Mouse (Mus musculus) 3134 (cell line): ENCODE results near the gene Dennd6b.

Source experiments
- DNase-seq: peaks from one replicate; pipeline ENCODE4 v3.0.0-alpha.2; 2011; ENCODE audit warnings: low spot score; ENCODE audit not compliant: insufficient read length; ENCODE audit errors: extremely low read depth

Dennd6b gene

GRCm38 (mm10) chr15:89196313-89196706 is at the start of gene Dennd6b:
Dennd6b (minus strand) TSS chr15:89196496.
- DNase-seq: peak; percentile 93

GRCm38 (mm10) chr15:89241025-89241424 is 44.7 kb upstream of the Dennd6b start:
- no peak for DNase-seq

- DNase-seq: no peak
Measured at GRCm38 (mm10) chr15:89239751-89240392, 43.6 kb upstream of the Dennd6b start.

GRCm38 (mm10) chr15:89234052-89234451 is 37.8 kb upstream of the Dennd6b start:
- DNase-seq: no peak

- peak; percentile 36 for DNase-seq
Measured at GRCm38 (mm10) chr15:89233586-89233985, 37.3 kb upstream of the Dennd6b start.

GRCm38 (mm10) chr15:89215611-89216233 is 19.4 kb upstream of the Dennd6b start:
- no peak for DNase-seq

- no peak for DNase-seq
Measured at GRCm38 (mm10) chr15:89214953-89215352, 18.7 kb upstream of the Dennd6b start.

GRCm38 (mm10) chr15:89213517-89213916 is 17.2 kb upstream of the Dennd6b start:
- no peak for DNase-seq

- DNase-seq: no peak
Measured at GRCm38 (mm10) chr15:89212495-89212894, 16.2 kb upstream of the Dennd6b start.

- DNase-seq: peak; percentile 68
Measured at GRCm38 (mm10) chr15:89211716-89212461, 15.6 kb upstream of the Dennd6b start.

GRCm38 (mm10) chr15:89210915-89211715 is 14.8 kb upstream of the Dennd6b start, which contains the start of gene Ppp6r2:
Ppp6r2 (plus strand) TSS chr15:89211553.
- DNase-seq: peak; percentile 83

- peak; percentile 67 for DNase-seq
Measured at GRCm38 (mm10) chr15:89209886-89210761, 13.8 kb upstream of the Dennd6b start.

- DNase-seq: no peak
Measured at GRCm38 (mm10) chr15:89207457-89207856, 11.2 kb upstream of the Dennd6b start.

GRCm38 (mm10) chr15:89197056-89197455 is 760 bp upstream of the Dennd6b start:
- DNase-seq: no peak

- peak; percentile 90 for DNase-seq
Measured at GRCm38 (mm10) chr15:89195690-89196312, 495 bp downstream of the Dennd6b start.

GRCm38 (mm10) chr15:89195261-89195681 is 1.0 kb downstream of the Dennd6b start:
- DNase-seq: no peak

- DNase-seq: no peak
Measured at GRCm38 (mm10) chr15:89184937-89185227, 11.4 kb downstream of the Dennd6b start.

GRCm38 (mm10) chr15:89184141-89184936 is 12.0 kb downstream of the Dennd6b start:
- DNase-seq: no peak

GRCm38 (mm10) chr15:89182842-89183241 is 13.5 kb downstream of the Dennd6b start:
- DNase-seq: no peak
